Mouse (Mus musculus): Measurements from ENCODE around the gene Shld2. TPM values are rescaled to one million over a fixed set of nuclear protein-coding genes. Genes with fewer than 3 reads are reported as not detected.

Gene Shld2
- total and polyA plus RNA-seq, 2 experiments from 2014 or later = 2.9 to 10.9 TPM

DNA sequence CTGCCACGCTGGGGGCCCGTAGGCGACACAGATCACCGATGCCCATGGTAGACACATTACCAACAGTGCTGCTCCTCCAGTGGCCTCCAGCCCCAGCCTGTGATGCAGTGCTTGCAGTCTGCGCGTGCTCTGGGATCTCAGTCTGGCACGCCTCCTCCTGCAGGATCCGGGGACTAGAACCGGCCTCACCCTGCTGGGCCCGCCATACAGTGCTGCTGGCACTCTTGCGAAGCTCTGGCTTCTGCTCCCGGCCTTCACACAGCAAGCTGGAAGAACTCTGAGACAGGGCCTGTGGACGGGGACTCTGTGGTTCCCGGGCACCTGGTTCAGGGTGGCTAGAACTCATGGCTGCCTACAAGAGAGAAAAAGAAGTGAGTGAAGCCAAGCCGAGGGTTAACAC is 114.8 kb downstream of the Shld2 start:
- no peak overlapping the region for H3K4me3 ChIP-seq (ENCODE audit: low read depth, low read length)

DNA sequence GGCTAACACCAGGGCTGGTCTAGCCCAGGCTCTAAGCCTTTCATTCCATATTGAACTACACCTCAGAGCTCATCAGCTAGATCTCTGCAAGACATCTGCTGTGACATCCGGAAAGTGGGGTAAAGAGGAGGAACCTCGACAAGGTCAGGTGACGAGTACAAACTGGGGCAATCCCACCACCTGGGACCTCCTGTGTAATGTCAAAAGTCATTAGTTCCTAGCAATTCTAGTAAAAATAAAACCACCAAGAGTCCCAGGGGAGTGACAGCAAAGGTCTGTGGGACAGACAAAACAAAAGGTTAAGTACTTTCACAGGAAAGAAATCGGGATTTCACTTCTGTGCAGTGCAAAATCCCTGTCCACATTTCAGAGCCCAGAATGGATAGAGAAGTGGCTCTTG is 116.4 kb downstream of the Shld2 start:
- no peak for ATAC-seq (ENCODE audit: insufficient read depth, low read depth)
- no peaks in the 10 kb centered on the region for H3K4me1 ChIP-seq (ENCODE audit: control insufficient read depth, insufficient read depth)
- 78% methylated on average over 4 of the region's 4 CpGs for WGBS

More for the DNA sequence above, 114.8 kb downstream of the Shld2 start:
- Histone ChIP-seq H3K27me3 (ENCODE audit: control insufficient read depth, insufficient read depth, low read length) (peaks cover 9% of the 10 kb centered on the region; the same call in 1 of the 2 replicates), H3K36me3 (replicated peaks; ENCODE audit: control insufficient read depth, insufficient read depth, low read length) (no peaks in the 10 kb centered on the region), H3K9me3 (replicated peaks; ENCODE audit: control insufficient read depth, low read length) (no peaks in the 10 kb centered on the region), H3K27ac (ENCODE audit: low read depth) (no peak overlapping the region), H3K4me1 (ENCODE audit: control insufficient read depth, insufficient read depth) (no peaks in the 10 kb centered on the region), H3K4me2 (ENCODE audit: low read depth, low read length) (no peak overlapping the region), H3K9ac (replicated peaks; ENCODE audit: low read depth, low read length) (no peak overlapping the region)
- TF ChIP-seq CTCF (IDR thresholded peaks at IDR 0.05; ENCODE audit: low read depth) (no peak), EP300 (IDR thresholded peaks at IDR 0.05; ENCODE audit: low read depth) (no peak)
- no peak for ATAC-seq (ENCODE audit: insufficient read depth, low read depth)
- WGBS = 92% methylated on average over 15 of the region's 15 CpGs
- DNase-seq (ENCODE audit: low spot score) = no peak

DNA sequence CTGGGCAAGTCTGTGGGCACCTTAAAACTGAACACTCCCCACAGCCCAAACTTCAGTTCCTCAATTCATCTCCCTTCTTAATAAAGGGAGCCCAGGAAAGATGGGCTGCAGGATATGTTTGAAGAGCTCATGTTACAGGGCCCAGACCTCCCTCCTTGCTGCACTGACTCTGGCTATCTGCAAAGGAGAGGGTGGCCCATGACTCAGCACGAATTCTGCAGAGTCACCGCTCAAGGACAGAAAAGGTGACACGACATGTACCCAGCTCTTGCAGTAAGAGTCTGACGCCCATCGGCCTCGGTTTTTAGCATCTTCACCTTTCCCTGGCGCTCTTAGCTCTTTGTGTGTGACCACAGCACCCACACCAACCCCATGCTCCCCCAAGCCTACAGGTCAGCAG is 119.9 kb downstream of the Shld2 start:
- H3K4me3 ChIP-seq (ENCODE audit: low read depth, low read length) = no peak overlapping the region
- ATAC-seq (ENCODE audit: insufficient read depth, low read depth) (no peak), DNase-seq (ENCODE audit: low spot score) (no peak)
- no peak overlapping the region for H3K9ac ChIP-seq (replicated peaks; ENCODE audit: low read depth, low read length)
- no peaks in the 10 kb centered on the region for H3K27me3 ChIP-seq (ENCODE audit: control insufficient read depth, insufficient read depth, low read length)
- no peaks in the 10 kb centered on the region for H3K4me1 ChIP-seq (ENCODE audit: control insufficient read depth, insufficient read depth)
- H3K9me3 ChIP-seq (replicated peaks; ENCODE audit: control insufficient read depth, low read length) = no peaks in the 10 kb centered on the region
- no peak overlapping the region for H3K4me2 ChIP-seq (ENCODE audit: low read depth, low read length)
- no peaks in the 10 kb centered on the region for H3K36me3 ChIP-seq (replicated peaks; ENCODE audit: control insufficient read depth, insufficient read depth, low read length)
- H3K27ac ChIP-seq (ENCODE audit: low read depth) = no peak overlapping the region
- TF ChIP-seq EP300 (IDR thresholded peaks at IDR 0.05; ENCODE audit: low read depth) = no peak
- TF ChIP-seq CTCF (IDR thresholded peaks at IDR 0.05; ENCODE audit: low read depth) = no peak
- 68% methylated on average over 7 of the region's 7 CpGs for WGBS

More for the DNA sequence above, 116.4 kb downstream of the Shld2 start:
- Histone ChIP-seq H3K27ac (ENCODE audit: low read depth) (no peak overlapping the region), H3K4me2 (ENCODE audit: low read depth, low read length) (no peak overlapping the region), H3K9ac (replicated peaks; ENCODE audit: low read depth, low read length) (no peak overlapping the region), H3K36me3 (replicated peaks; ENCODE audit: control insufficient read depth, insufficient read depth, low read length) (no peaks in the 10 kb centered on the region), H3K4me3 (ENCODE audit: low read depth, low read length) (no peak overlapping the region), H3K27me3 (ENCODE audit: control insufficient read depth, insufficient read depth, low read length) (no peaks in the 10 kb centered on the region), H3K9me3 (replicated peaks; ENCODE audit: control insufficient read depth, low read length) (no peaks in the 10 kb centered on the region)
- no peak for DNase-seq (ENCODE audit: low spot score)
- no peak for TF ChIP-seq CTCF (IDR thresholded peaks at IDR 0.05; ENCODE audit: low read depth)
- no peak for TF ChIP-seq EP300 (IDR thresholded peaks at IDR 0.05; ENCODE audit: low read depth)

DNA sequence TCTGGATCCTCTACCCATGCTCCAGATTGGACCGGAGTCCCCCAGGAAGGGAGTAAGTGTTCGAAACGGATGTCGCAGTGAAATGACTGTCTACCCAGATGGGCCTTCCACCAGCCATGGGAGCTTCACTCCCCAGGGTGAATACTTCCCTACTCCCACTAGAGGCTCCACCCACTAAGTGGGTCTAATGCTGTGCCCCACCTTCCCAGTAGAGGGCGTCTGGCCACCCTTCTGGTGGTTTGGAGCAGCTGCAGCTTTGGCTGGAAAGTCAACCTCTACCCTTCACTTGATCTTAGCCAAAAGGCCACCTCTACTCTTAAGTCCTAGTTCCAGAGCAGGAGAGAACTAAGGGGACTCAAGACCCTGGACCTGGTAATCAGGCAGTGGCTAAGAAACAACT is 121.7 kb downstream of the Shld2 start:
- peak; percentile 15 for DNase-seq (ENCODE audit: low spot score)
- no peaks in the 10 kb centered on the region for H3K9me3 ChIP-seq (replicated peaks; ENCODE audit: control insufficient read depth, low read length)
- no peak overlapping the region for H3K27ac ChIP-seq (ENCODE audit: low read depth)
- H3K9ac ChIP-seq (replicated peaks; ENCODE audit: low read depth, low read length) = no peak overlapping the region
- 69% methylated on average over 5 of the region's 5 CpGs for WGBS
- H3K4me3 ChIP-seq (ENCODE audit: low read depth, low read length) = no peak overlapping the region
- no peaks in the 10 kb centered on the region for H3K4me1 ChIP-seq (ENCODE audit: control insufficient read depth, insufficient read depth)
- no peak for TF ChIP-seq EP300 (IDR thresholded peaks at IDR 0.05; ENCODE audit: low read depth)
- TF ChIP-seq CTCF (IDR thresholded peaks at IDR 0.05; ENCODE audit: low read depth) = peak; percentile 68
- peak; percentile 33; the same call in 1 of the 2 replicates for ATAC-seq (ENCODE audit: insufficient read depth, low read depth)
- no peaks in the 10 kb centered on the region for H3K27me3 ChIP-seq (ENCODE audit: control insufficient read depth, insufficient read depth, low read length)
- H3K36me3 ChIP-seq (replicated peaks; ENCODE audit: control insufficient read depth, insufficient read depth, low read length) = no peaks in the 10 kb centered on the region
- H3K4me2 ChIP-seq (ENCODE audit: low read depth, low read length) = no peak overlapping the region

Other genes with a start within 250 kb of the Shld2 start
- gene Anxa8, start 224.5 kb downstream of the Shld2 start, total RNA-seq (2014; rRNA removed; ENCODE audit: low replicate concordance) = 4.8 and 5.5 TPM in 2 replicates
- 1.7 and 2.3 TPM in 2 replicates for gene Anxa8, start 224.5 kb downstream of the Shld2 start, polyA plus RNA-seq (2015; fragmentation: Nextera tagmentation; extraction: Ambion mirVana)
- gene A630023A22Rik, start 207.7 kb downstream of the Shld2 start, total RNA-seq (2014; rRNA removed; ENCODE audit: low replicate concordance) = not detected in 2 replicates
- not detected in 2 replicates for gene A630023A22Rik, start 207.7 kb downstream of the Shld2 start, polyA plus RNA-seq (2015; fragmentation: Nextera tagmentation; extraction: Ambion mirVana)
- gene Npy4r, start 158.0 kb downstream of the Shld2 start, total RNA-seq (2014; rRNA removed; ENCODE audit: low replicate concordance) = not detected in 2 replicates
- gene Npy4r, start 158.0 kb downstream of the Shld2 start, polyA plus RNA-seq (2015; fragmentation: Nextera tagmentation; extraction: Ambion mirVana) = 0.04 and 0.08 TPM in 2 replicates
- gene Gprin2, start 108.8 kb downstream of the Shld2 start, total RNA-seq (2014; rRNA removed; ENCODE audit: low replicate concordance) = 0.31 and 0.53 TPM in 2 replicates
- gene Gprin2, start 108.8 kb downstream of the Shld2 start, polyA plus RNA-seq (2015; fragmentation: Nextera tagmentation; extraction: Ambion mirVana) = 0.11 and 0.18 TPM in 2 replicates
- gene Syt15, start 90.9 kb downstream of the Shld2 start, total RNA-seq (2014; rRNA removed; ENCODE audit: low replicate concordance) = 0.89 and 1.0 TPM in 2 replicates
- 0.31 and 0.65 TPM in 2 replicates for gene Syt15, start 90.9 kb downstream of the Shld2 start, polyA plus RNA-seq (2015; fragmentation: Nextera tagmentation; extraction: Ambion mirVana)
- 55.9 and 70.0 TPM in 2 replicates for gene Glud1, start 234 bp upstream of the Shld2 start, total RNA-seq (2014; rRNA removed; ENCODE audit: low replicate concordance)
- gene Glud1, start 234 bp upstream of the Shld2 start, polyA plus RNA-seq (2015; fragmentation: Nextera tagmentation; extraction: Ambion mirVana) = 57.0 and 58.3 TPM in 2 replicates
- gene Fam25c, start 44.9 kb upstream of the Shld2 start, total RNA-seq (2014; rRNA removed; ENCODE audit: low replicate concordance) = not detected in 2 replicates
- not detected in 2 replicates for gene Fam25c, start 44.9 kb upstream of the Shld2 start, polyA plus RNA-seq (2015; fragmentation: Nextera tagmentation; extraction: Ambion mirVana)
- 0.31 and 3.1 TPM in 2 replicates for gene Sncg, start 64.3 kb upstream of the Shld2 start, total RNA-seq (2014; rRNA removed; ENCODE audit: low replicate concordance)
- gene Sncg, start 64.3 kb upstream of the Shld2 start, polyA plus RNA-seq (2015; fragmentation: Nextera tagmentation; extraction: Ambion mirVana) = 0.92 and 1.7 TPM in 2 replicates
- 41.7 and 85.7 TPM in 2 replicates for gene Mmrn2, start 65.0 kb upstream of the Shld2 start, total RNA-seq (2014; rRNA removed; ENCODE audit: low replicate concordance)
- 18.7 and 20.4 TPM in 2 replicates for gene Mmrn2, start 65.0 kb upstream of the Shld2 start, polyA plus RNA-seq (2015; fragmentation: Nextera tagmentation; extraction: Ambion mirVana)
- gene Bmpr1a, start 192.8 kb upstream of the Shld2 start, total RNA-seq (2014; rRNA removed; ENCODE audit: low replicate concordance) = 99.5 and 130 TPM in 2 replicates
- 37.2 and 38.6 TPM in 2 replicates for gene Bmpr1a, start 192.8 kb upstream of the Shld2 start, polyA plus RNA-seq (2015; fragmentation: Nextera tagmentation; extraction: Ambion mirVana)
- gene 9230112D13Rik, start 212.3 kb upstream of the Shld2 start, total RNA-seq (2014; rRNA removed; ENCODE audit: low replicate concordance) = not detected in 2 replicates
- not detected in 2 replicates for gene 9230112D13Rik, start 212.3 kb upstream of the Shld2 start, polyA plus RNA-seq (2015; fragmentation: Nextera tagmentation; extraction: Ambion mirVana)